Mouse (Mus musculus) spleen, adult 12 weeks (tissue): ENCODE data around the gene Nr2e3.
"Not testable (repeated sequence)": the region's sequence is repeated elsewhere in the genome, so short reads cannot be mapped to it uniquely, and the experiment has no call there.

ENCODE experiments used
- DNase-seq: peaks from one replicate; pipeline ENCODE4 v3.0.0; 2022; ENCODE audit warnings: low spot score

The Nr2e3 gene

GRCm38 (mm10) chr9:59949981-59950380, 10.5 kb downstream of the Nr2e3 start:
- DNase-seq = no peak

- DNase-seq = no peak
These were observed 10.9 kb downstream of the Nr2e3 start for GRCm38 (mm10) chr9:59949511-59949910.

- DNase-seq = no peak
These were observed 11.7 kb downstream of the Nr2e3 start for GRCm38 (mm10) chr9:59948691-59949250.

GRCm38 (mm10) chr9:59948226-59948625, 12.2 kb downstream of the Nr2e3 start:
- no peak for DNase-seq

DNA sequence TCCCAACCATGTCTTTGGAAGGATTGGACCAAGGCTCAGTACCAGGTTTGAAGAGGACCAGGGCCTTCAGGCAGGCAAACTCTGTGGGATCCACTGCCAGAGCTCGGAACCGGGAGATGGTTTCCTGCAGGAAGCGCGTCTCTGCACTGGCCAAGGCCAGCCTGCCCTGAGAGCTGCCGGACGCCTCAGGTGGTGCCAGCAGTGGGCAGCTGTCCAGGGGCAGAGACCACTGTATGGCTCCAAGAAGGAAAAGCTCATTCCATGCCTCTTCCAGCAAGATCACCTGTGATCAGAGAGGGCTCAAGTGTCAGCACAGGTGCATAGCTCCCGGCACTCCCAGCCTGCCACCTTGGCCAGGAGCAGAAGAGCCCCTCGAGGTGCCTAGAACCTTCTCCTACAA, 13.2 kb downstream of the Nr2e3 start:
- no peak for DNase-seq

DNA sequence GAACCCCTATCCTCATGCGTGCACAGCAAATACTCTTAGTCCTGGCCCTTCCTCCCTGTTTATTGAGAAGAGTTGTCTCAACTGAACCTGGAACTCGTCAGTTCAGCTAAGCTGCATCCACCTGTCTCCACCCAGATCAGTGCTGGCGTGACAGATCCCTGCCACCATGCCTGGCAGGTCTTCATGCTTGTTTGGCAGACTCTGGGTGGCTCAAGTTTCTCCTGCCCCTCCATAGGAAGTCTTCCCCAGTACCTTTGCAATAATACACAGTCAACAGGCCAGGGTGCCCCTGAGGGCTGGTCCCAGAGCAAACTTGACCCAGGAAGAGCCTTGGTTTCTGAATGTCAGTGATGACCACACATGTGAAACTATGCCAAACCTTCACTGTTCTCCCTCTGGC, 15.2 kb downstream of the Nr2e3 start:
- no peak for DNase-seq

DNA sequence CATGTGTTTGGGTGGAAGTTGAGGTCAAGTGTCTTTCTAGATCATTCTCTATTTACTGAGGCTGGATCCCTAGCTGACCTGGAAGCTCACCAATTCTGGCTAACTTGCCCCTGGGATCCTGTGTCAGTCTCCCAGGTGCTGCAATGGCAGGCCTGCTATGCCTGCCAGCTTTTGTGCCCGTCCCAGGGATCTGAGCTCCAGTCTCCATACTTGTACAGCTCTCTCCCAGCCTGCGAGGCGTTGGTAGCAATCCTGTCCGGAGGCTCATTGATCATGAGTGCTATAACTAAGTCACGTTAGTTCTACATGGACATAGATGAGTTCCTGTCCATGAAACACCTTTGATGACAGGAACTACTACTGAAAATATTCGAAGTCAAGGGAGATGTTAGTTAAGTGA, 16.6 kb downstream of the Nr2e3 start:
- no peak for DNase-seq

DNA sequence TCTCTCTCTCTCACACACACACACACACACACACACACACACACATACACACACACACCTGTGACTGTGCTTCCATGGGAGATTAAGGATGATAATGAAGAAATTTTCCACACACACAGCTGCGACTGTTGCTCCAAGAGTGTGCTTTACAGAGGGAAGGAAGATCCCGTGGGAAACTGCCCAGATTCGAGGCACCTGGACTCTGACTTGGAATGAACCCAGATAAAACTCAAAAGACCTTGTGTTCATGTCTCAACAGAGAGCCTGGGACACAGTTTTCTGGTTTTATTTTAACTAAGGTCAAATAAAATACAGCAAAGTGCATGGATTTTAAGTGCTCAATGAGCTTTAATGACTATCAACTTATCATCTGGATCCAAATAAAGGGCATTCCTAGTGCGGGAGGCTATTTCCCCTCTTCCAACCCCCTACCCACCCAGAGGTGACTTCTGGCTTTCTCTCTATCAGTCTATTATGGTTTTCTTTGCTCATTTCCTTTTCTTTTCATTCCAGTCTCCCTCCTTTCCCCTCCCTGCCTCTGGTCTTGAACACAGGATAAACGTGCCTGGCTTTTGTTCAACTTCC, 17.9 kb downstream of the Nr2e3 start:
- DNase-seq = no peak

DNA sequence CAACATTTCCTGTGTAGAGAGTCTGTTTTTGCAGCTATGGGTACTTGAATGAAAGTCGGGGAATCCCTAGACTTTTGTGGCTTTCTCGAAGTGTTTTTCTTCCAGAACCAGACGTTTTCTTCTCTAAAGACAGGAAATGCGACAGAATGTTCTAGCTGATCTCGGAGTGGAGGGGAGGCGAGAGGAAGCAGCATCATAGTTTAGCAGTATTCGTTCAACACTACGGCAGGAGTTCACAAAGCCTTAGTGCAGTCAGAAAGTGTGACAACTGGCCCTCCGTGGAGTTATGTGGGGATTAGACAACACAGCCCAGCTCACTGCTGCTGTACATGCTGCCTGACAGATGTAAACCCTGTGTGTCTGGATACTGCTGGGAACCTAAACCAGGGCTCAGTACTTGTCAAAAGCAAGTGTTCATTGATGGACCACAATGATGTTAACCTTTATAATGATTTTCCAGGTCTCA, 18.5 kb downstream of the Nr2e3 start:
- peak; percentile 10 for DNase-seq

DNA sequence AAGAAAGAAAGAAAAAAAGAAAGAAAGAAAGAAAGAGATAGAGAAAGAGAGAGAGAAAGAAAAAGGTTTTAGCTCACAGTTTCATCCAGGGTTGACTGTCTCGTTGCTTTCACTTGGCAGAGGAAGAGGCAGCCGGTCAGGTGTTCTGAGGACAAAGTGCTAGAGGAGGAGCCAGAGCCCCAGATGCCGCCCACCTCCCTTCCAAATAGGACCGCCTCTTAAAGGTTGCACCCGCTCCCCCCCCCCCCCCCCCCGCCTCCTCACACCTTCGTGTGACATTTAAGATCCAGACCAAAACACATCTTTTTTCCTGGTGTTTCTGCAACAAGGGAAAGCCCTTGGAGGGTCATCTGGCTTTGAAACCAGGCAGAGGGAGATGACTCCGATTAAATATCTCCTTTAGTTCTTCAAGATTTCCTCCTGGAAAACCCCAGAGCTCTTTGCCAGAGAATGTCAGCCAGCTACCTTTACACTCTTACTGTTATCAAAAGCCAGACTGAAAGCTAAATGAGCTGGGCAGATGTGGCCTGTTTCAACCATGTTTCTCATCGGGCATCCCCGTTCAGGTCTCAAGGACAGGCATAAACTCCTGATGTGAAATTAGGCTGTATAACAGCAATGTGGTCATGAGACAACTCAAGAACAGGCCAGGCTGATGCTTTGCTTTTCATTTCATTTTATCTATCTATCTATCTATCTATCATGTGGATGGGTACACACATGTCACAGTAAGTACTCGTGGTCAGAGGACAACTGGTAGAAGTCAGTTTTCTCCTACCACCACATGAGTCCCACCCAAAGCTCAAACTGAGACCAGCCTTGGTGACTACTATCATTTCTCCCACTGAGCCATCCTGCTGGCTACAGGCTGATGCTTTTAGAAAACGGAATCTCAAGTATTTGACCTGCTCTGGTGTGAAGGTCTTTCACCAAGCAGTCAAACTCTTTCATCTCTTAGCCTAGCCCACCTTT, 19.3 kb downstream of the Nr2e3 start:
- DNase-seq = no peak

- no peak for DNase-seq
These were observed 20.8 kb downstream of the Nr2e3 start for GRCm38 (mm10) chr9:59939691-59940090.

GRCm38 (mm10) chr9:59938529-59938928, 21.9 kb downstream of the Nr2e3 start:
- no peak for DNase-seq

GRCm38 (mm10) chr9:59935866-59936265, 24.6 kb downstream of the Nr2e3 start:
- not testable (repeated sequence) for DNase-seq

DNA sequence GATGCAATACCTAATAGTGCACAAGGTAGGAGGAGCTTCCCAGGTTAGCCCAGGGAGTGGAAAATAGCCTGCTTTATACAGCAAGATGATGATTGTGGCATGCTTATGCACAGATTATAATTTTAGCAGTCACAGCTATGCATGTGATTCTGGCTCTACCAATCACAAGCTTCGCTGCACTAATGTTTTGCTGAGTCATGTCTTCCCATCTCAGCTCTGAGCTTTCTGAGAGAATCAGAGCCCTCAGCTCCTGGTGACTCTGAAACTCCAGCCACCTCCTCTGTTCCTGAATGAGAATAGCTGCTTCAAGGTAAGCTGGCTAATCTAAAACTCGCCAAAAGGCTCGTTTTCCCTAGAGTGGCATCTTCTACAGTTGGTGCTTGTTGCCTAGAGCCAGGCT, 30.2 kb downstream of the Nr2e3 start:
- DNase-seq = no peak

DNA sequence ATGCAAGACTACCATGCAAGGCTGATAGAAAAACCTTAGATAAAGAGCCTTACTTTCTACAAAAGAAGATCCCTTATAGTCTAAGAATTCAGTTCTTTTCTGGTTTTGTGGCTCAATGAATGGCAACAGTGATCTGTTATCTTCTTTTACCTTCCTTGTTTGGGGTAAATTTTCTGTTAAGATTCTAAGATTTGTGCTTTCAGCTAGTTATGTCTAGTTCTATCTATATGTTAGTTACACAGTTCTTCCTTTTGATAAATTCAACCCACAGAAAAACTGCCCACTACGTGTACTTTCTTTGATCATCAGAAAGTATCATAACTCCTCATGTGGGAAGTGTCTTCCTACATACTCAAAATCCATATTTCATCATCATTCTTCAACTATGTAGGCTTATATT, 45.7 kb downstream of the Nr2e3 start:
- DNase-seq = no peak

DNA sequence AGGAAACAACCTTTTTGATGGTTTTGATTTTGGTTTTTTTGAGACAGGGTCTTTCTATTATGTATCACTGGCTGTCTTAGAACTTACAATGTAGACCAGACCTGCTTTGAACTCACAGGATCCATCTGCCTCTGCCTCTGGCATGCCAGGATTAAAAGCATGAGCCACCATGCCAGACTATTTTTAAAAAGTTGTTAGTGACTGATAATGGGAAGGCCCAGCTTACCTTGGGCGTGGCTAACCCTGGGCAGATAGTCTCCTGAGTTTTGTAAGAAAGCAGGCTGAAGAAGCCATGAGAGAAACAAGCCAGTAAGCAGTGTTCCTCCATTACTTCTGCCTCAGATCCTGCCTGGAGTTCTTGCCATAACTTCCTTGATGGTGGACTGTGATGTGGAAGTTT, 57.1 kb downstream of the Nr2e3 start:
- no peak for DNase-seq
